Mouse (Mus musculus) liver, adult 2 months (tissue): ENCODE data around the gene Wdr6.

Source experiments
- CTCF ChIP-seq: fragments of 200-500 bp; IDR thresholded peaks from 2 replicates; pipeline ENCODE4 v1.5.1; 2011; ENCODE audit warnings: low read depth, low read length, control low read depth
- POLR2A ChIP-seq: fragments of 200-500 bp; IDR thresholded peaks from 2 replicates; pipeline ENCODE4 v1.6.1; 2011; ENCODE audit warnings: low read length, control low read depth; ENCODE audit not compliant: insufficient read depth; ENCODE audit errors: extremely low read depth

- 0 out of 2 replicates have a peak, but pooled peaks have one; percentile 0 for TF ChIP-seq CTCF
- TF ChIP-seq POLR2A = peak; percentile 78
These were observed 18.2 kb downstream of the Wdr6 start, which contains the start of gene Impdh2 for GRCm38 (mm10) chr9:108560227-108560841.
